In the genomic region with DNA sequence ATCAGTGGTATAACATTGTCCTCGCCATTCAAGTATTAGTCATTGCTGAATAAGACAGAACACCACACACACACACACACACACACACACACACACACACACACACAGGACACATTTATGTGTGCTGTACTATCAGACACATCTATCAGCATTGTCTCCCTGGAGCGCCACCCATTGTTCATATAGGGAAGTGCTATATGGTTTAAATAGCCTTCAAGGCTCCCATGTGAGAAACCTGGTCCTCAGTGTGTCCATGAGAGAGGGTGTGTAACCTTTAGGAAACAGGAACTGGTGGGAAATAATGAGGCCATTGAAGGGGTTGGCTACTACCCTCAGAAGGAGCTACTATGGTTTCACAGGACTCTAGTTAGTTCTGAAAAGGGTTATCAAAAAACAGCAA, we compare ENCODE assay signal across 15 mouse cellular contexts. TPM values are rescaled to one million over a fixed set of nuclear protein-coding genes. Genes with fewer than 3 reads are reported as not detected.
DNase-seq lines count a peak whose midpoint lies in the region; ATAC-seq and TF ChIP-seq lines count a peak whose summit lies in the region.
"Had no signal": no experiment of that assay in that cellular context is flagged by ENCODE, and none has a peak within 500 bp of the region (broad histone marks: within the 10 kb centered on the region; RNA-seq: fewer than 3 reads in every experiment).

No protein-coding gene starts in this region.

- H3K9me3 ChIP-seq in liver, postnatal 0 days (ENCODE audit: low read length): no peaks in the 10 kb centered on the region
- no peaks in the 10 kb centered on the region for H3K9me3 ChIP-seq in liver, embryonic 11.5 days (ENCODE audit: control insufficient read depth, low read length)
- no peaks in the 10 kb centered on the region for H3K9me3 ChIP-seq in E14TG2a.4 (ENCODE audit: low read length)
- H3K9me3 ChIP-seq in stomach, postnatal 0 days (ENCODE audit: control insufficient read depth, low read length): no peaks in the 10 kb centered on the region
- H3K9me3 ChIP-seq: G1E; liver, embryonic 15.5 days had no signal

- H3K9ac ChIP-seq in liver, postnatal 0 days (replicated peaks): no peak overlapping the region
- no peak overlapping the region for H3K9ac ChIP-seq in liver, embryonic 11.5 days (ENCODE audit: low read depth, low read length)
- no peak overlapping the region for H3K9ac ChIP-seq in stomach, postnatal 0 days (ENCODE audit: low read length)
- H3K9ac ChIP-seq: liver, embryonic 15.5 days had no signal

- no peak overlapping the region for H3K4me3 ChIP-seq in liver, postnatal 0 days (ENCODE audit: low read depth, low read length)
- no peak overlapping the region for H3K4me3 ChIP-seq in liver, embryonic 11.5 days (ENCODE audit: low read depth, low read length)
- H3K4me3 ChIP-seq in E14TG2a.4 (replicated peaks; ENCODE audit: low read length): no peak overlapping the region
- no peak overlapping the region for H3K4me3 ChIP-seq in stomach, postnatal 0 days (ENCODE audit: low read depth, low read length)
- H3K4me3 ChIP-seq: liver, embryonic 15.5 days had no signal

- no peaks in the 10 kb centered on the region for H3K4me1 ChIP-seq in liver, postnatal 0 days (ENCODE audit: insufficient read depth)
- H3K4me1 ChIP-seq in liver, embryonic 11.5 days (replicated peaks; ENCODE audit: control insufficient read depth, insufficient read depth, low read length): no peaks in the 10 kb centered on the region; the same call in 1 of the 2 replicates
- H3K4me1 ChIP-seq in E14TG2a.4 (replicated peaks; ENCODE audit: low read depth, low read length): peaks cover 12% of the 10 kb centered on the region
- H3K4me1 ChIP-seq in stomach, postnatal 0 days (replicated peaks; ENCODE audit: control insufficient read depth, insufficient read depth): no peaks in the 10 kb centered on the region
- H3K4me1 ChIP-seq: liver, embryonic 15.5 days had no signal

- no peak overlapping the region for H3K27ac ChIP-seq in liver, postnatal 0 days (ENCODE audit: low read depth)
- H3K27ac ChIP-seq in liver, embryonic 11.5 days (ENCODE audit: low read depth, low read length): no peak overlapping the region
- no peak overlapping the region for H3K27ac ChIP-seq in stomach, postnatal 0 days (replicated peaks)
- H3K27ac ChIP-seq: liver, embryonic 15.5 days had no signal

- WGBS in liver, postnatal 0 days (ENCODE audit: insufficient replicate concordance): 66% methylated on average over 2 of the region's 2 CpGs
- 79% methylated on average over 2 of the region's 2 CpGs for WGBS in liver, embryonic 11.5 days
- 77% methylated on average over 2 of the region's 2 CpGs for WGBS in stomach, postnatal 0 days

- ATAC-seq in liver, postnatal 0 days: no peak
- no peak for ATAC-seq in liver, embryonic 11.5 days (replicated peaks; ENCODE audit: low FRiP score)
- peak; percentile 53 for ATAC-seq in granulocyte monocyte progenitor cell, adult 5-6 weeks (replicated peaks; ENCODE audit: poor library complexity, severe bottlenecking)
- no peak for ATAC-seq in stomach, postnatal 0 days (ENCODE audit: low FRiP score, low TSS enrichment)

- no peak for DNase-seq in liver, postnatal 0 days
- DNase-seq in liver, embryonic 11.5 days (ENCODE audit: low spot score): no peak
- no peak for DNase-seq in stomach, postnatal 0 days (ENCODE audit: low spot score)
- DNase-seq in left cerebral cortex, adult 9 months (ENCODE audit: low spot score in 2 of 2): no peak
- DNase-seq in thymus, postnatal 0 days (ENCODE audit: low spot score): no peak
- DNase-seq: cerebellum, adult 9-10 months; gastrocnemius, postnatal 14 days; heart, postnatal 4 days; kidney, adult 11 months; left cerebral cortex, postnatal 4 days had no signal

- H3K36me3 ChIP-seq in liver, postnatal 0 days (replicated peaks; ENCODE audit: insufficient read depth, low read length): peaks cover 43% of the 10 kb centered on the region
- peaks cover 3% of the 10 kb centered on the region for H3K36me3 ChIP-seq in liver, embryonic 11.5 days (ENCODE audit: control insufficient read depth, insufficient read depth, low read length)
- 0 out of 2 replicates have a peak, but pooled peaks cover 3% of the 10 kb centered on the region for H3K36me3 ChIP-seq in E14TG2a.4 (ENCODE audit: insufficient read depth, low read length)
- H3K36me3 ChIP-seq in stomach, postnatal 0 days (ENCODE audit: control insufficient read depth, insufficient read depth, low read length): 0 out of 2 replicates have a peak, but pooled peaks cover 2% of the 10 kb centered on the region

- TF ChIP-seq EP300 in liver, postnatal 0 days (IDR thresholded peaks at IDR 0.05; ENCODE audit: low read depth): no peak
- TF ChIP-seq EP300 in stomach, postnatal 0 days (optimal IDR thresholded peaks at IDR 0.05): no peak

- TF ChIP-seq CTCF in liver, postnatal 0 days (IDR thresholded peaks at IDR 0.05; ENCODE audit: low read depth): peak; percentile 29; the same call in 1 of the 2 replicates
- peak; percentile 33 for TF ChIP-seq CTCF in E14TG2a.4 (conservative IDR thresholded peaks at IDR 0.05; ENCODE audit: low read length)
- peak; percentile 47 for TF ChIP-seq CTCF in stomach, postnatal 0 days (IDR thresholded peaks at IDR 0.05; ENCODE audit: low read depth)

- H3K4me2 ChIP-seq in liver, postnatal 0 days (ENCODE audit: low read depth, low read length): no peak overlapping the region
- no peak overlapping the region for H3K4me2 ChIP-seq in liver, embryonic 11.5 days
- no peak overlapping the region for H3K4me2 ChIP-seq in stomach, postnatal 0 days (replicated peaks; ENCODE audit: low read depth)
- H3K4me2 ChIP-seq: heart, embryonic 11.5 days; liver, embryonic 15.5 days had no signal

- H3K27me3 ChIP-seq in liver, postnatal 0 days (ENCODE audit: insufficient read depth, low read length): no peaks in the 10 kb centered on the region
- no peaks in the 10 kb centered on the region for H3K27me3 ChIP-seq in liver, embryonic 11.5 days (replicated peaks; ENCODE audit: control insufficient read depth, insufficient read depth, low read length)
- H3K27me3 ChIP-seq in E14TG2a.4 (ENCODE audit: insufficient read depth, low read length): 0 out of 2 replicates have a peak, but pooled peaks cover 2% of the 10 kb centered on the region
- no peaks in the 10 kb centered on the region for H3K27me3 ChIP-seq in stomach, postnatal 0 days (ENCODE audit: control insufficient read depth, insufficient read depth, low read length)
- H3K27me3 ChIP-seq: liver, embryonic 15.5 days had no signal

RNA-seq across cellular contexts. Expression of gene Gpr155, which starts 55.6 kb away (rescaled TPM):
- polyA plus RNA-seq in liver, postnatal 0 days (2015; fragmentation: Nextera tagmentation; extraction: Ambion mirVana): 3.4 TPM in 2 replicates
- polyA plus RNA-seq in liver, embryonic 11.5 days (2014; fragmentation: Nextera tagmentation; extraction: Ambion mirVana): 6.3 and 8.4 TPM in 2 replicates
- not detected in 2 replicates for total RNA-seq in granulocyte monocyte progenitor cell, adult 5-6 weeks (2014; fragmentation: Nextera tagmentation)
- total RNA-seq in granulocyte monocyte progenitor cell, adult 5-6 weeks (2017): not detected in 2 replicates
- polyA plus RNA-seq in stomach, postnatal 0 days (2015; fragmentation: Nextera tagmentation; extraction: Ambion mirVana): 11.6 and 11.8 TPM in 2 replicates
- polyA plus RNA-seq in thymus, postnatal 0 days (2015; fragmentation: Nextera tagmentation; extraction: Ambion mirVana): 2.6 and 2.8 TPM in 2 replicates
